Mouse (Mus musculus) limb, embryonic 12.5 days (tissue): ENCODE measurements around the gene Fam214a. TPM values are rescaled to one million over a fixed set of nuclear protein-coding genes. Genes with fewer than 3 reads are reported as not detected.
A peak's percentile ranks its signal among the peaks of the same experiment; 100 is the strongest.

Experiments used
- ATAC-seq: fragments of 200-750 bp; cut with Nextera tagmentation; 2 replicates; pipeline ENCODE4 v1.8.0; 2017; ENCODE audit warnings: low read depth, moderate TSS enrichment; ENCODE audit not compliant: insufficient number of reproducible peaks, insufficient read depth, low FRiP score, low TSS enrichment
- H3K27ac ChIP-seq: fragments of 300-500 bp; sonication (generic); 2 replicates; pipeline ENCODE4 v1.5.1; 2016; ENCODE audit warnings: mild to moderate bottlenecking, moderate library complexity
- H3K27me3 ChIP-seq: fragments of 300-500 bp; sonication (generic); 2 replicates; pipeline ENCODE4 v1.6.1; 2016; ENCODE audit warnings: mild to moderate bottlenecking, moderate library complexity
- H3K36me3 ChIP-seq: fragments of 300-500 bp; sonication (generic); 2 replicates; pipeline ENCODE4 v1.6.1; 2016; ENCODE audit warnings: mild to moderate bottlenecking, moderate library complexity
- H3K4me1 ChIP-seq: fragments of 300-500 bp; sonication (generic); replicated peaks from 2 replicates; pipeline ENCODE4 v1.6.1; 2016
- H3K4me2 ChIP-seq: fragments of 300-500 bp; sonication (generic); 2 replicates; pipeline ENCODE4 v1.6.1; 2016; ENCODE audit warnings: mild to moderate bottlenecking, moderate library complexity
- H3K4me3 ChIP-seq: fragments of 300-500 bp; sonication (generic); replicated peaks from 2 replicates; pipeline ENCODE4 v1.5.1; 2016; ENCODE audit warnings: mild to moderate bottlenecking
- H3K9ac ChIP-seq: fragments of 300-500 bp; sonication (generic); replicated peaks from 2 replicates; pipeline ENCODE4 v1.6.1; 2016; ENCODE audit warnings: mild to moderate bottlenecking, moderate library complexity
- H3K9me3 ChIP-seq: fragments of 300-500 bp; sonication (generic); 2 replicates; pipeline ENCODE4 v1.6.1; 2016; ENCODE audit warnings: mild to moderate bottlenecking, moderate library complexity
- WGBS: fragments of 180-500 bp; shearing (Covaris S2); methylation state at CpG from one replicate; pipeline ENCODE4 v1.1.7; 2016; 5-methylcytosine and 5-hydroxymethylcytosine counted together
- polyA plus RNA-seq: library from polyadenylated mRNA; unstranded; fragments of >200 nt; fragmentation: Nextera tagmentation; extraction: Ambion mirVana; gene quantifications from 2 replicates; pipeline ENCODE4 v1.2.1, GENCODE M21; 2016

The Fam214a gene
- polyA plus RNA-seq, 1 experiment from 2014 or later = 10.4 TPM

DNA sequence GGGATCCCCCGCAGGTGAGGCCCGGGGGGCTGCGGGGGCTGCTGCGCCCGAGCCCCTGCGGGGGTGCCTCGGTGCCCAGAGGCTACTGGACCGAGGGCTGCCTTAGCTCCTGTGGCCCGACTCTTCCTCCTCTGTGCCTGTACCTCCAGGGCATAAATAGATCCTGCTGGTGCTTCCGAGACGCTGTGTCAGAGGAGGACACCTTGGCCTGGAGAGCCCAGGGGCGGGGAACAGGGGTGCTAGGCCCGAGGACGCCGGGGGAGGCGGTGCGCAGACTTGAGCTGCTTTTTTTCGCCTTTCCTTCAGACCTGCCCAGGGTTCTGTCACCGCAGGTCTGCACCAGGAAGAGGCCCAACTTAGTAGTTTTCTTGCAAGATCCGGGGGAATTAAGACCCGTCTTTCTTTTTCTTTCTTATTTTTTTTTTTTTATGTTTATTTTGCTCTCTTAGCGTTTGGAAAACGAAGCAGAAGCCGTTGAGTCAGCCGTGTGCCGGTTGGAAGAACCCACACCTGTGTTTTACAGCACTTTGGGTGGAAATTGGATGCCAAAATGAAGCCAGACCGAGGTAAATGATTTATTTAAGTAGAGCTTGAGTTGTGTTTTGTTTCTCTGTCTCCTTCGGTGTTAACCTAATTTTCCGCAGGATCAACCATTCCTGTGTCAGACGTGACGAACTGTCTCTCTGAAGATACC lies 728 bp downstream of the Fam214a start:
- 5% methylated on average over 31 of the region's 31 CpGs for WGBS
- Histone ChIP-seq H3K4me1 (peaks cover 9% of the 10 kb centered on the region; the same call in 1 of the 2 replicates), H3K27me3 (no peaks in the 10 kb centered on the region), H3K9ac (peak overlapping the region; percentile 78), H3K9me3 (no peaks in the 10 kb centered on the region), H3K4me2 (peak overlapping the region; percentile 86), H3K36me3 (peaks cover 3% of the 10 kb centered on the region; the same call in 1 of the 2 replicates), H3K27ac (peak overlapping the region; percentile 95), H3K4me3 (peak overlapping the region; percentile 89)
- peak; percentile 70 for ATAC-seq

DNA sequence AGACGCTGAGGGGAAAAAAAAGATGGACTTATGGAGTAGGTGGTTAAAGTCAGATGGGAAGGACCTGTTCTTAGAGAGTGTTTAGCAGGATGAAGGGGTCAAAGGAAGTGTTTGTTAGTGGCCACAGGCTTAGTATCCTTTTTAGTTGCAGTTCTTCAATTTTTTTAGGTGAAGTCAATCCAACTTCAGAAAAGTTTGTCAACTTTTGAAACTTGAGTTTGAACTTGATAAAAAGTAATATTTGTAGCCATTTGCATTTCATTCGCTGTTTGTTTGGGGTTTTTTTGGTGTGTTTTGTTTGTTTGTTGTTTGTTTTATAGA lies 1.2 kb downstream of the Fam214a start:
- Histone ChIP-seq H3K27me3 (no peaks in the 10 kb centered on the region), H3K27ac (no peak overlapping the region), H3K4me2 (peak overlapping the region; percentile 86), H3K4me1 (peaks cover 9% of the 10 kb centered on the region; the same call in 1 of the 2 replicates), H3K36me3 (peaks cover 3% of the 10 kb centered on the region; the same call in 1 of the 2 replicates), H3K9ac (peak overlapping the region; percentile 78; the same call in 1 of the 2 replicates), H3K9me3 (no peaks in the 10 kb centered on the region), H3K4me3 (peak overlapping the region; percentile 89)
- no peak for ATAC-seq
- WGBS = 43% methylated on average over 2 of the region's 2 CpGs

DNA sequence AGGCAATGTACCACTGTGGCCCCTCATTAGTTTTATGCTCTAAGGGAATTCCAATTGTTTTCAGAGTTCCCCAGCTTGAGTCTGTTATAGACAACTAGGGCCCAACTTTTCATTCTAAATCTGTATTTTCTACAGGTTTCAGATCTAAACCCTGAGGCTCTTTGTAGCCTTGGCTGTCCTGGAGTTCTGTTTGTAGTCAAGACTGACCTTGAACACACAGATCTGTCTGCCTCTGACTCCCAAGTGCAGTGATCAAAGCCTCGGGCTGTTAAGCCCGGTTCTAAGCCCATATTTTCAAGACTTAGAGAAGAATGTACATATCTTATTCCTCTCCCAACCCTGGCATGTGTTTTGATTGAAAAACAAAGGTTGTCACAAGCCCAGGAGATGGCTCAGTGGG lies 1.7 kb downstream of the Fam214a start:
- peak overlapping the region; percentile 86; the same call in 1 of the 2 replicates for H3K4me2 ChIP-seq
- H3K4me1 ChIP-seq = peaks cover 9% of the 10 kb centered on the region; the same call in 1 of the 2 replicates
- H3K36me3 ChIP-seq = peaks cover 3% of the 10 kb centered on the region; the same call in 1 of the 2 replicates
- no peak overlapping the region for H3K27ac ChIP-seq
- H3K9ac ChIP-seq = no peak overlapping the region
- 94% methylated on average over 2 of the region's 2 CpGs for WGBS
- H3K4me3 ChIP-seq = no peak overlapping the region
- H3K27me3 ChIP-seq = no peaks in the 10 kb centered on the region
- no peak for ATAC-seq
- H3K9me3 ChIP-seq = no peaks in the 10 kb centered on the region

DNA sequence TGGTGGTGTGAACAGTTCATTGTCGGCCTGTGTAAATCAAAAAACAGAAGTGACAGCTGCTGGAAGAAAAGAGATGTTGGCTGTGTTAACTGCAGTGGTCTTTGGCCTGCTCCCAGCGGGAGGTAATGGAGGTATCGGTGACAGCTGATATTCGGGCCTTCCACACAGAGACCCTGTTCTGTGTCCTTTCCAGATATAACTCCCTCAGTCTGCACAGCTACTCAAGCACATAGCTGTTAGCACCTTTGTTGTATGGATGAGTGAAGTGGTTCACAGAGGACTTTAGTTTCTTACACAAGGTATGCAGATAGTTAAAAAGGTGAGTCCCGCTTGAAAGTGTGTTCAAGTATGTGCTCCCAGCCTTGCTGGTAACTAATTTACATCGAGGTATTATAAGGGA lies 7.9 kb downstream of the Fam214a start:
- ATAC-seq = no peak
- Histone ChIP-seq H3K9ac (no peak overlapping the region), H3K4me3 (no peak overlapping the region), H3K36me3 (peaks cover 8% of the 10 kb centered on the region; the same call in 1 of the 2 replicates), H3K27ac (no peak overlapping the region), H3K27me3 (peaks cover 5% of the 10 kb centered on the region; the same call in 1 of the 2 replicates), H3K4me1 (no peaks in the 10 kb centered on the region), H3K9me3 (no peaks in the 10 kb centered on the region), H3K4me2 (no peak overlapping the region)
- 74% methylated on average over 6 of the region's 6 CpGs for WGBS

DNA sequence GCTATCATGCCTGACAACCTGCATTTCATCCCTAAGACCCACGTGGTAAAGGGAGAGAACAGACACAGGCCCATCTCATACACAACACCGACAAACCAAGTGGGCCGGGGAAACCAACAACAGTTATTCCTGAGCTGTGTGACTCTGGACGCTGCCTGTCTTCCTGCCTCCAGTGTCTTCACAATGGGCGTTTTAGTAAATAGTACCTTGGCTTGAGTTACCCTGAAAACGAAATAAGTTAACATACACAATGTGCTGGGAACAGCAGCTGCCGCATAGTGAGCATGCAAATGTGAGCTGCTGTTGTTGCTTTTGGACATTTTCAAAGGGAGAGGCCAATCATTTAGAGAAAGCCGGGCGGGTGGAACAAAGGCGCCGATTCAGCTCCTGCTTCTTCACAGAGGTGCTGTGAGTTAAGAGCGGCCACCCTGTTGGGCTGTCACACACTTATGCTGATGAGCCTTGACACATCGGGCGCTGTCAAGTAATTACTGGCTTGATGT lies 8.4 kb downstream of the Fam214a start:
- no peak for ATAC-seq
- no peak overlapping the region for H3K9ac ChIP-seq
- H3K9me3 ChIP-seq = no peaks in the 10 kb centered on the region

DNA sequence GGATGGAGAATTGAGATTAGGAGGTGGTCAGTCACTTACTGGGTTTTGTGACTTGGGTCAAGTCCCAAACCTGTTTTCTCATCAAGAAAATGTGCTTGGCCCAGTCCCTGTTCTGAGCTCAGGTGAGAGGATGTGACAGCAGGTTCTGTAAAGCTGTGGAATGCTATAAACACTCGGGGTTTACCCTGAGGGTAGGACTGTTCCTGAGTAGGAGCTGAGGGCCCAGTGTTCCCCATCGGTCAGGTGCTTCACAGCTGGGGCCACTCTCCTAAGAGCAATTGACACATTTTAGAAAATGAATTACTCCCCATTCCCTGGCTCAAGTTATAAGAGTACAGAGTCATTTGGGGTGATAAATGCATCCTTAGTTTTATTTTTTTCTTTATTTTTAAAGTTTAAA lies 11.3 kb downstream of the Fam214a start:
- Histone ChIP-seq H3K27ac (no peak overlapping the region), H3K4me2 (no peak overlapping the region), H3K9me3 (no peaks in the 10 kb centered on the region), H3K27me3 (peaks cover 5% of the 10 kb centered on the region; the same call in 1 of the 2 replicates), H3K36me3 (peaks cover 5% of the 10 kb centered on the region; the same call in 1 of the 2 replicates), H3K4me1 (peaks cover 7% of the 10 kb centered on the region; the same call in 1 of the 2 replicates), H3K4me3 (no peak overlapping the region), H3K9ac (no peak overlapping the region)
- no peak for ATAC-seq
- WGBS = 47% methylated on average over 2 of the region's 2 CpGs

More for the DNA sequence above, 8.4 kb downstream of the Fam214a start:
- 14% methylated on average over 14 of the region's 14 CpGs for WGBS
- Histone ChIP-seq H3K4me2 (no peak overlapping the region), H3K4me3 (no peak overlapping the region), H3K4me1 (no peaks in the 10 kb centered on the region), H3K27me3 (peaks cover 5% of the 10 kb centered on the region; the same call in 1 of the 2 replicates), H3K27ac (no peak overlapping the region), H3K36me3 (peaks cover 6% of the 10 kb centered on the region; the same call in 1 of the 2 replicates)

DNA sequence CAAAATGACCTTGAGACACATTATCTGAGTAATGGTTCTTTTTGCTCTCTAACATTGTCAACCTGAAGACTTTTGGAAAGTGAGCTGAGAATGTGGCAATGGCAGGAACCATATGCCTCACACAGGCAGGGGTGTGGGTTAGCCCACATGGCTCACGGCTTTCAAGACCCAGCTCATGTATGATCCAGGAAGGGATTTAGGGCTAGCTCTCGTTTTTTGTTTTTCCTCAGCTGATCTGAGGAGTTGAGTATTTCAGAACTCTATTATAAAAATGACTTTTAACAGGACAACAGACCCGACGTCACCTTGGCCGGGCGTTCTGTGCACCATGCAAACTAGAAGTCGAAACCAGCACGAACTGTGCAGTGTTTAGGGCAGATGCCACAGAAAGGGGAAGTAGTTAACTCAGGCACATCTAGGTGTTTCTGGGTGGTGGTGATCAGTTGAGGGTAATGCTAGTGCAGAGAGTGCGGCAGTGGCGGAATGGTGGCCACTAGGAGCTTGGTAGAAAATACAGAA lies 12.2 kb downstream of the Fam214a start:
- Histone ChIP-seq H3K4me1 (peaks cover 7% of the 10 kb centered on the region; the same call in 1 of the 2 replicates), H3K27ac (no peak overlapping the region), H3K4me2 (no peak overlapping the region), H3K36me3 (0 out of 2 replicates have a peak, but pooled peaks cover under 1% of the 10 kb centered on the region), H3K27me3 (peaks cover 5% of the 10 kb centered on the region; the same call in 1 of the 2 replicates), H3K4me3 (no peak overlapping the region), H3K9ac (no peak overlapping the region), H3K9me3 (no peaks in the 10 kb centered on the region)
- 90% methylated on average over 10 of the region's 10 CpGs for WGBS
- ATAC-seq = no peak

DNA sequence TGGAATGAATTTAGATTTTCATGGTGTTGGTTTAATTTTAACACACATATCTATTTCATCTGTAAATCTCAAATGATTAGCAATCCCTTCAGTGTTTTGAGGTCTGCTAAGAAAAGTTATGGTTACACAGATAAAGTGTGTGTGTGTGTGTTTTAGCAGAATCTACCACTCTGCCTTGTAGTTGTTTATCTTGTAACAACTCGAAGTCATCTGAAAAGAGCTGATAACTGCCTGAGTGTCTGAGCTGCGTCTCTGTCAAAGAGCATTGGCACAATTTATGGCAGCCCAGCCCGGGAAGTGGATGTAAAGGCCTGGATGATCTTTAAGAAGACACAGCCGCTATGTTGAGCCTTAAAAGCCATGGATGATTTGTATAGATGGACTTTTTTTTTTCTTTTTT lies 13.5 kb downstream of the Fam214a start:
- no peaks in the 10 kb centered on the region for H3K9me3 ChIP-seq
- no peak overlapping the region for H3K4me3 ChIP-seq
- no peak overlapping the region for H3K9ac ChIP-seq
- WGBS = 55% methylated on average over 4 of the region's 4 CpGs
- no peak for ATAC-seq
- H3K27ac ChIP-seq = no peak overlapping the region
- peaks cover 7% of the 10 kb centered on the region; the same call in 1 of the 2 replicates for H3K4me1 ChIP-seq
- no peaks in the 10 kb centered on the region for H3K27me3 ChIP-seq
- H3K36me3 ChIP-seq = no peaks in the 10 kb centered on the region
- no peak overlapping the region for H3K4me2 ChIP-seq

DNA sequence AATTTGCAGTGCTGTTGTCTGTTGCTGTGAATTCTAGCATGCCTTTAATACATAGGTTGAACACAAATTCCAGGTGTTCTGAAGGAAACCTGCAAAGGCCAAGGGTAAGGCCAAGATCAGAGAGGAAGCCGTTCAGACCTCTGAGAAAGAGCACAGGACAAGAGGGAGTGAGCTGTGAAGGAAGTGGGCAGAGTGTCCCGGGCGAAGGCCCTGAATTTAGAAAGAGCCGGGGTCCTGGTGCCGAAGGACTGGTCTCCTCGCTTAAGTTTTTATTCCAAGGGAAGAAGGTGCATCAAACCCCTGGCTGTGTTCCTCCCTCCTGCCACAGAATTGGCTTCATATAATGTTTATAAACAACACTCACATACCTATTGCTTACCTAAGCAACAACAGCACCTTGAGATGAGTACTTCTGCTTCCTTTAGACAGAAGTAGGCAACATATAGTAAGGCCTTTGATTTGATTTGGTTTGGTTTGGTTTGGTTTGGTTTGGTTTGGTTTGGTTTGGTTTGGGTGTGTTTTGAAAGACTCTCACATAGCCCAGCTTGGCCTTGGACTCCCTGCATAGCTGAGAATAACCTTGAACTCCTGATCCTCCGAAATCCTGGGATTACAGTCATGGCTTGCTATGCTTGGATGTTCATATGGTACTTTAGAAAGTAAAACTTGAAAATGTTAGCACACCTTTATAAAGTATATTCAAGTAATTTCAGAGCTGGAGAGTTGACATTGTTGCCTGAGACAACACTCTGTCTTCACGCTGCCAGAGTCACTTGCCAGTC lies 16.2 kb downstream of the Fam214a start:
- Histone ChIP-seq H3K9me3 (no peaks in the 10 kb centered on the region), H3K27ac (no peak overlapping the region), H3K36me3 (no peaks in the 10 kb centered on the region), H3K9ac (no peak overlapping the region), H3K4me3 (no peak overlapping the region), H3K27me3 (no peaks in the 10 kb centered on the region), H3K4me2 (no peak overlapping the region), H3K4me1 (peaks cover 7% of the 10 kb centered on the region; the same call in 1 of the 2 replicates)
- ATAC-seq = no peak
- 84% methylated on average over 8 of the region's 8 CpGs for WGBS

DNA sequence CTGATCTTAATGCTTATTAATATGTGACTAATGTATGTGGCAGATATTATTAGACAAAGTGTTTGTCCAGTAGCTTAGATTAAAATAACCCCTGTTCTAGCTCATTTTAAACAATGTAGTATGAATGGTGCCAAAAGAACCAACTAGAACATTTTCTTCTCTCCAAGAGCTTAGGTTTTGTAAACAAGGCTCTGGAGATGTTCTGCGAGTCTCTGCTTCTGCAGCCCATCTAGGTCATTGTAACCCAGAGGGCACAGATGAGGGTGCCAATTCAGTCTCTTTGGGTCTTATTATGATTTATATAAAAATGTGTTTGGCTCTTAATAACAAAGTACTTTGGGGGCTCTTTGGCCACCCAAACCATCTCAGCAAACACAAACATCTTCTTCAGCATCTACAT lies 17.9 kb downstream of the Fam214a start:
- no peaks in the 10 kb centered on the region for H3K9me3 ChIP-seq
- no peak overlapping the region for H3K4me3 ChIP-seq
- WGBS = 94% methylated on average over 1 of the region's 1 CpGs

More for the DNA sequence above, 17.9 kb downstream of the Fam214a start:
- Histone ChIP-seq H3K4me2 (no peak overlapping the region), H3K4me1 (peaks cover 19% of the 10 kb centered on the region), H3K9ac (no peak overlapping the region), H3K27ac (no peak overlapping the region), H3K27me3 (0 out of 2 replicates have a peak, but pooled peaks cover 4% of the 10 kb centered on the region), H3K36me3 (no peaks in the 10 kb centered on the region)
- no peak for ATAC-seq
